Mouse (Mus musculus) midbrain, embryonic 12.5 days (tissue): ENCODE data around the gene Rhot2. TPM values are rescaled to one million over a fixed set of nuclear protein-coding genes. Genes with fewer than 3 reads are reported as not detected.

Experiments used
- ATAC-seq: fragments of 200-750 bp; cut with Nextera tagmentation; 2 replicates; pipeline ENCODE4 v1.8.0; 2017; ENCODE audit warnings: low read depth, moderate TSS enrichment, moderate library complexity; ENCODE audit not compliant: low FRiP score
- H3K27ac ChIP-seq: fragments of 300-500 bp; sonication (generic); replicated peaks from 2 replicates; pipeline ENCODE4 v1.5.1; 2016; ENCODE audit warnings: mild to moderate bottlenecking
- H3K27me3 ChIP-seq: fragments of 300-500 bp; sonication (generic); 2 replicates; pipeline ENCODE4 v1.6.1; 2016; ENCODE audit warnings: mild to moderate bottlenecking
- H3K36me3 ChIP-seq: fragments of 300-500 bp; sonication (generic); 2 replicates; pipeline ENCODE4 v1.6.1; 2016
- H3K4me1 ChIP-seq: fragments of 300-500 bp; sonication (generic); 2 replicates; pipeline ENCODE4 v1.6.1; 2016
- H3K4me2 ChIP-seq: fragments of 300-500 bp; sonication (generic); replicated peaks from 2 replicates; pipeline ENCODE4 v1.6.1; 2016; ENCODE audit warnings: mild to moderate bottlenecking, moderate library complexity
- H3K4me3 ChIP-seq: fragments of 300-500 bp; sonication (generic); 2 replicates; pipeline ENCODE4 v1.5.1; 2016; ENCODE audit warnings: mild to moderate bottlenecking
- H3K9ac ChIP-seq: fragments of 300-500 bp; sonication (generic); replicated peaks from 2 replicates; pipeline ENCODE4 v1.6.1; 2016; ENCODE audit warnings: mild to moderate bottlenecking, moderate library complexity
- H3K9me3 ChIP-seq: fragments of 300-500 bp; sonication (generic); 2 replicates; pipeline ENCODE4 v1.6.1; 2016; ENCODE audit warnings: mild to moderate bottlenecking
- WGBS: fragments of 180-500 bp; shearing (Covaris S2); methylation state at CpG from one replicate; pipeline ENCODE4 v1.1.7; 2016; 5-methylcytosine and 5-hydroxymethylcytosine counted together
- polyA plus RNA-seq: library from polyadenylated mRNA; unstranded; fragments of >200 nt; fragmentation: Nextera tagmentation; extraction: Ambion mirVana; gene quantifications from 2 replicates; pipeline ENCODE4 v1.2.1, GENCODE M21; 2016

Gene Rhot2
- polyA plus RNA-seq, 1 experiment from 2014 or later = 21.1 TPM

DNA sequence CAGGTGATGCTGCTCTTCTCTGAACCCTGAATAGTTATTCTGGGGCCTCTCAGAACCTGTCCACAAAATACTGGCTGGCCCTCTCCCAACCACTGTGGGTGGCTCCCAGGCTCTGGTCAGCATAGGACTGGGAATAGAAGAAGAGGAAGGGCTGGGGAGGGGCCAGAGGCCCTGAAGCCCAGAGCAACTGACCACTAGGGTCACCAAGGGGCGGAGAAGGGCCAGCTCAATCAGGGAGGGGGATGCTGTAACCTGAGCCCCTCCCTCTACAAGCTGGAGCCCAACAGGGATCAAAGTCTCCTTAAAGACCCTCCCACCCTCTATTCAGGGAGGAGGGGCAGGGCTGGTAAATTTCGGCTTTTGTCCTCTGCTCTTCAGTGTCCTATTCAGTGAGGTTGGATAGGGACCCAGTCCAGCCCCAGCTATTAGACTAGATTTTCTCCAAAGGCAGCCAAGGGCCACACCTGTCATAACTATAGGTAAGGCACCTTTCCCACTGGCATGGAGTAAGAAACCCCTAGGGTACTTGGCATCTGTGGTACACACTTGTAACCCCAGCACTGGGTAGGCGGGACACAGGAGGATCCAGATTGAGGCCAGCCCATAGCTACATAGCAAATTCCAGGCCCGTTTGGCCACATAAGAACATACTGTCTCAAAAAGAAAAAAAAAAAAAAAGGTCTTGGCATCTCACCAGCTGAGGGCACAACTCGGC is 35.7 kb upstream of the Rhot2 start, which contains the start of gene Wfikkn1:
TSS of gene Wfikkn1 (minus strand) at position 663 of the 715 bp plus-strand sequence.
- 22% methylated on average over 5 of the region's 5 CpGs for WGBS
- ATAC-seq = no peak
- Histone ChIP-seq H3K4me1 (peaks cover 42% of the 10 kb centered on the region), H3K4me3 (no peak within 1 kb of the TSS), H3K9me3 (no peaks in the 10 kb centered on the region), H3K4me2 (0 out of 2 replicates have a peak within 1 kb of the TSS, but pooled peaks have one; percentile 3), H3K9ac (peak within 1 kb of the TSS; percentile 34), H3K36me3 (peaks cover 47% of the 10 kb centered on the region), H3K27me3 (no peaks in the 10 kb centered on the region), H3K27ac (peak within 1 kb of the TSS; percentile 78)

DNA sequence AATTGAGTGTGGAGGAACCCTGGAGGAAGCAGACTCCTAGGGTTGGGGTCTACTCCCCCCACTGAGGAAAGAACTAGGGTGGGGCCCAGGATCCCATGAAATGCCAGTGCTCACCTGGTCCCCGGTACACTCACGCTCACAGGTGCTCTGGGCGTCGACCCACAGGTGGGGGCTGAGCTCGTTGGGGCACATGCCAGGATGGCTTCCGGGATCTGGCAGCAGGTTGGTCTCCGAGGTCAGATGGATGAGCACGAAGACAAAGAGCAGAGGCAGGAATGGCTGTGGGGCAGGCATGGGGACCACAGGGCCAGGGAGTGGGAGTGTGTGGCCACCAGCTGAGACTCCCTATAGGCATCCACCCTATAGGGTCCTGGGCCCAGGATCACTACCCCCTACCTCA is 35.1 kb upstream of the Rhot2 start:
- WGBS = 59% methylated on average over 8 of the region's 8 CpGs
- Histone ChIP-seq H3K4me1 (peaks cover 42% of the 10 kb centered on the region), H3K27me3 (no peaks in the 10 kb centered on the region), H3K36me3 (peaks cover 44% of the 10 kb centered on the region), H3K9ac (no peak overlapping the region), H3K27ac (peak overlapping the region; percentile 46; the same call in 1 of the 2 replicates), H3K4me3 (no peak overlapping the region), H3K4me2 (no peak overlapping the region), H3K9me3 (no peaks in the 10 kb centered on the region)
- ATAC-seq = no peak

DNA sequence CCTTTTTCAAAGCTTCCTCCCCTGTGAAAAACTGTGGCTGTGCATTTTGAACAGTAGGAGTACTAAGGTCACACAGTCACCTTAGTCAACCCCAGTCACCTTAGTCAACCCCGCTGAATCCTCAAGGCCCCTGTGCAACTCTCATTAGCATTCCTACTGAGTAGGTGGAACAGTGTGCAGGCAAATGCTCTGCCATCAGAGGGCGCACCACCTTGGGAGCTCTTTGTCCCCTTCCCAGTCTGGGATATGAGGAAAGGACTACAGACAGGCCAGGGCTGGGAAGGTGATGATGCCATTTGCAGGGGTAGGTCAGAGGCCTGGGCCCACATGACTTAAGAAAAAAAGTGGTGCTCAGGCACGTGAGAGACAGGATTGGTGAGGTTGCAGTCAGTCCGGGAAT is 34.6 kb upstream of the Rhot2 start:
- Histone ChIP-seq H3K4me3 (no peak overlapping the region), H3K9ac (no peak overlapping the region; the same call in 1 of the 2 replicates), H3K4me2 (no peak overlapping the region), H3K27ac (no peak overlapping the region), H3K4me1 (peaks cover 45% of the 10 kb centered on the region), H3K9me3 (no peaks in the 10 kb centered on the region), H3K27me3 (no peaks in the 10 kb centered on the region), H3K36me3 (peaks cover 39% of the 10 kb centered on the region)
- no peak for ATAC-seq
- WGBS = 40% methylated on average over 4 of the region's 4 CpGs

DNA sequence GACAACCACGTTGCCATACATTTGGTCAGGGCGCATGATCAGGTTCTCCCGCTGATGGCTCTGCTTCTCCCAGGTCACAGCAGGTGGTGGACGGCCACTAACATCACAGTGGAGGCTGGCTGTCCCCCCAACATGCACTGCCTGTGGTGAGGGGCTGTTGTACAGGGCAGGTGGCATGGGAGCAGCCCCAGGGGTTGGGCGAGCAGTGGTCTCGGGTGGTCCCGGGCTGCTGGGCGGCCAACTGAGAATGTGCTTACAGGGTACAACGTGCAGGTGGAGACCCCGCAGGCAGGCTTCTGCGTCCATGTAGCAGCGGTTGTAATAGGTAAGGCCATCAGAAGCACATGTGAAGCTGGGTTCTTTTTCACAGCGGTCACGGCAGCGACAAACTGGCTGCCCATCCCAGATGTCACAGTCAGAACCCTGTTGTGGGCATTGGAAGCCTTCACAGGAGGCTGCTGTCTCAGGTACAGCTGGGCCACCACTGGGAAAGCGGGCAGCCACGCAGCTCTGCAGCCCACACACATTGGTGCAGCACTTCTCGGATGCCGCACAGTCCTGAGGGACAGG is 34.0 kb upstream of the Rhot2 start:
- H3K27me3 ChIP-seq = no peaks in the 10 kb centered on the region
- no peaks in the 10 kb centered on the region for H3K9me3 ChIP-seq
- H3K27ac ChIP-seq = no peak overlapping the region
- H3K4me1 ChIP-seq = peaks cover 50% of the 10 kb centered on the region
- peaks cover 34% of the 10 kb centered on the region for H3K36me3 ChIP-seq
- H3K9ac ChIP-seq = no peak overlapping the region
- ATAC-seq = no peak
- no peak overlapping the region for H3K4me2 ChIP-seq
- H3K4me3 ChIP-seq = no peak overlapping the region
- 89% methylated on average over 19 of the region's 19 CpGs for WGBS

DNA sequence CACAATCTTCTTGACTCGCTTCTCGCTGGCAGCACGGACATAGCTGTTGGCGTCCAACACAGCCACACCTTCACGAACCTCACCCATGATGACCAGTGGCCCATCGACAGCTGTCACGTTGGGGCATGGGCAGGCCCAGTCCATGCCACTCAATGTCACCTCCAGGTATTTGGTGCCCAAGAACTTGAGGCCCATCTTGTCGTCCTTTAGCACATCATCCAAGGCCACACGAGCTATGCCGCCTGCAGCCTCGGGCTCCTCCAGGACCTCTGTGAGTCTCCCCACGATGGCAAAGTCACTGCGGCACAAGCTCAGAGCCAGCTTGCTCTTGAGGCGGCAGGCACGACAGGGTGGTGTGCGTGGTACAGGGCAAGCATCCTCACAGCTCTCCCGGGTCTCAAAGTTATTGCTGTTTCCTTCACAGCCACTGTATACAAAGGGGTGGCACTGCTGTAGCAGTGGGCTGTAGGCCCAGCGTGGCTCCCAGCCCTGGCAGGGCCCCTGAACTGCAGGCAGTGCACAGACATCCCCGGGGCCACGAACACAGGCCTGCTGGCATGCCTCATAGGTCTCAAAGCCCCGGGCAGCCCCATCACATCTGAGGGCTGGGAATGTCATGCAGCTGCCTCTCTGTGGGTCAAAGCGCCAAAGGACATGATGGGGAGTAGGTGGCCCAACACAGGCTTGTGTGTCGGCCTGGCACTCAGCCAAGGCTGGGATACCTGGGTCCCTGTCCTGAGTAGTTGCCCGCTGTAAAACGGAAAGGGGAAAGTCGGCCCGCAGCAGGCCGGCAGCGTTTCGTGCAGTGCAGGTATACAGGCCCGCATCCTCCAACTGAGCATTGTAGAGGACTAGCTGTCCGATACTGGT is 33.3 kb upstream of the Rhot2 start:
- H3K4me2 ChIP-seq = no peak overlapping the region
- H3K27ac ChIP-seq = no peak overlapping the region
- no peak overlapping the region for H3K4me3 ChIP-seq
- H3K4me1 ChIP-seq = peaks cover 51% of the 10 kb centered on the region
- H3K36me3 ChIP-seq = peaks cover 26% of the 10 kb centered on the region
- WGBS = 91% methylated on average over 32 of the region's 32 CpGs
- no peaks in the 10 kb centered on the region for H3K9me3 ChIP-seq
- H3K27me3 ChIP-seq = no peaks in the 10 kb centered on the region
- H3K9ac ChIP-seq = no peak overlapping the region
- no peak for ATAC-seq

DNA sequence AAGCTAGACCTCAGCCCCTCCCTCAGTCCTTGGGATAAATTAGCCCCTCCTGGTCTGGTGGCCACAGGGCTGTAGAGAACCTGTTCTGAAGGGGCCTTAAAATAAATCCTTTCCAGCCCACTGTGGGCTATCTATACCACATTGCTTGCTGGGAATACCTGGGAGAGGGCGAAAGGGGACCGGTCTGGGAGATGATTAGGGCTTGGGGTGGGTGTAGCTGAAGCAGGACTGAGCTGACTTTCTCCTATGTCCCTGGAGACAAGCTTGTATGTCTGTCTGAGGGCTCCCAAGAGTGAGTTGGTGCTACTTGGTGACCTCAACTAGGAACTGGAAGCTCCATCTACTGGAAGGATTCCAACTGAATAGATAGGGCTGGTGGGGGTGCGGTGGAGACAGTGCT is 32.4 kb upstream of the Rhot2 start:
- Histone ChIP-seq H3K36me3 (peaks cover 18% of the 10 kb centered on the region), H3K4me2 (no peak overlapping the region), H3K9me3 (no peaks in the 10 kb centered on the region), H3K4me1 (peaks cover 48% of the 10 kb centered on the region), H3K27me3 (no peaks in the 10 kb centered on the region), H3K9ac (no peak overlapping the region; the same call in 1 of the 2 replicates), H3K4me3 (no peak overlapping the region), H3K27ac (no peak overlapping the region)
- ATAC-seq = no peak
- 86% methylated on average over 3 of the region's 3 CpGs for WGBS

DNA sequence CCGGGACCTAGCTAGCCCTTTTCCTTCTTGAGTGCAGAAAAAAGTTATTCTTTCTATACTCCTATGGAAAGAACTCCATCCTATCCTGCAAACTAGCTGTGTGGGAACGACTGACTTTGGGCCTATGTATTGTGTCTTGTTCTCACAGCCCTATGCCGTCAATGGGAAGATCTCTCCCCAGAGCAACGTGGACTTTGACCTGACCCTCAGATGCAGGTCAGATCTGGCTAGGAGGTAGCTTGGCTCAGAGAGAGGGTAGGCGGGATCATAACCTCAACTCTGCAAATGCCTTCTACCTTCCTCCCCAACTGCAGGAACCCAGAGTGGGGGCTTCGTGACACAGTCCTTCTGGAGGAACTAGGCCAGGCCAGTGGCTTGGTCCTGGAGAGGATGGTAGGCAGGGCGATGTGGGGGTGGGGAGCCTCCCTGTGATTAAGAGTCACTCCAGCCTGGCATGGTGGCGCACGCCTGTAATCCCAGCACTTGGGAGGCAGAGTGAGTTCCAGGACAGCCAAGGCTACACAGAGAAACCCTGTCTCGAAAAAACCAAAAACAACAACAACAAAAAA is 31.8 kb upstream of the Rhot2 start:
- no peak overlapping the region for H3K27ac ChIP-seq
- peaks cover 43% of the 10 kb centered on the region for H3K4me1 ChIP-seq
- 57% methylated on average over 10 of the region's 10 CpGs for WGBS

DNA sequence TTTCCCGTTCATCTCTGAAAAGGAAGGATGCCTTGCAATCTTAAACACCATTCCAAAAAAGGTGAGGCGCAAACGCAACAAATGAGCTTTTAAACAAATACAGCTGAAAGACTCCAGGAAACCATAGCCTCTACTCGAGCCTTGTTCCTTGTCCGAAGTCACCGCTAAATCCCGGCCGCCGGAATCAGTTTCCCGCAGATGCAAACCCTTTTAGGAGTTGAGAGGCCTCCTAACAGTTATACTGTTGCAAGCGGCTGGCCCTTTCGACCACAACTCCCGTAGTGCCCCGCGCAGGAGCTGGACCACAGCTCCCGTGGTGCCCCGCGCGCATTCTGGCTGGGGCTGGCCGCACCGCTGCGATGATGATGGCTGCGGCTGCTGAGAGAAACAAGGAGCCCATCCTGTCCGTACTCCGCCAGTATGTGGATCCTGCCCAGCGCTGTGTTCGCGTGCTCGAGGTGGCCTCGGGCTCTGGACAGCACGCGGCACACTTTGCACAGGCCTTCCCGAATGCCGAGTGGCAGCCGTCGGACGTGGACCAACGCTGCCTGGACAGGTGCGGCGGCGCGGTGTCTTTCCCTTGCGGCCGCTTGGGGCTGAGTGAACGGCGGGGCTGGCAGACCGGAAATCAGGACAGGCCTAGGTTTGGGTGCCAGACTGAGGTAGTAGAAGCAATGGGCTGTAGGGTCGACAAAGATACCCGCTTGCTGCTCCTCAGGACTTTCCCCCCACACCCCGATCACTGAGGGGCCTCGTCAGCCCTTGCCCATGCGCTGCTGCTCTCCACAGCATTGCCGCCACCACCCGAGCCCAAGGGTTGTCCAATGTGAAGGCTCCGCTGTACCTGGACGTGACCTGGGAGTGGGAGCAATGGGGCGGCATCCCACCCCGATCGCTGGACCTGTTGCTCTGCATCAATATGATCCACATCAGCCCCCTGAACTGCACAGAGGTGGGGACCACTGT is 30.8 kb upstream of the Rhot2 start:
- Histone ChIP-seq H3K4me1 (peaks cover 33% of the 10 kb centered on the region), H3K27me3 (no peaks in the 10 kb centered on the region), H3K36me3 (peaks cover 18% of the 10 kb centered on the region), H3K27ac (peak overlapping the region; percentile 94), H3K9ac (peak overlapping the region; percentile 90), H3K4me2 (peak overlapping the region; percentile 95), H3K9me3 (no peaks in the 10 kb centered on the region), H3K4me3 (peak overlapping the region; percentile 78)
- 1% methylated on average over 59 of the region's 59 CpGs for WGBS
- ATAC-seq = peak; percentile 90

More for the DNA sequence above, 31.8 kb upstream of the Rhot2 start:
- H3K9ac ChIP-seq = peak overlapping the region; percentile 90
- no peak for ATAC-seq
- H3K36me3 ChIP-seq = peaks cover 18% of the 10 kb centered on the region
- peak overlapping the region; percentile 78 for H3K4me3 ChIP-seq
- no peaks in the 10 kb centered on the region for H3K27me3 ChIP-seq
- peak overlapping the region; percentile 95 for H3K4me2 ChIP-seq
- H3K9me3 ChIP-seq = no peaks in the 10 kb centered on the region

DNA sequence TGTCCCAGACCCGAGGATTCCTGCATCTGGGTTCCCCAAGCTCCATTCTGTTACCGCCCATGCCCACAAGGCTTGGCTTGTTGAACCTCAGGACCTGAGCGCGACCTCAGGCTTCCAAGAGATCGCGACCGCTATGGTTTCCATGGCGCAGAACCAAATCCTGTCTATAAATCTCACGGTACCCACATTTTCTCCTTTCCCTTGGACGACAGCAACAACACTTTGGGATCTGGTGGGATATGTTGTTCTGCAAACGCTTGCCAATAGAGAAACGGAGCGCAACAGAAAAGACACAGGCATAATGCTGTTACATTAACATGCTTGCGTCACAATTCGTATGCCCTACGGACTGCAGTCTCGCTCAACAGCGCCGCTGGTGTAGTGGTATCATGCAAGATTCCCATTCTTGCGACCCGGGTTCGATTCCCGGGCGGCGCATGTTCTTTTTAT is 30.1 kb upstream of the Rhot2 start, which contains the start of gene Mettl26:
TSS of gene Mettl26 (plus strand) at position 354 of the 450 bp plus-strand sequence.
- Histone ChIP-seq H3K9ac (peak within 1 kb of the TSS; percentile 90), H3K9me3 (no peaks in the 10 kb centered on the region), H3K4me1 (peaks cover 26% of the 10 kb centered on the region), H3K27ac (peak within 1 kb of the TSS; percentile 94), H3K27me3 (no peaks in the 10 kb centered on the region), H3K4me2 (peak within 1 kb of the TSS; percentile 95), H3K4me3 (peak within 1 kb of the TSS; percentile 78), H3K36me3 (peaks cover 18% of the 10 kb centered on the region)
- under 1% methylated on average over 25 of the region's 25 CpGs for WGBS
- peak; percentile 73 for ATAC-seq

DNA sequence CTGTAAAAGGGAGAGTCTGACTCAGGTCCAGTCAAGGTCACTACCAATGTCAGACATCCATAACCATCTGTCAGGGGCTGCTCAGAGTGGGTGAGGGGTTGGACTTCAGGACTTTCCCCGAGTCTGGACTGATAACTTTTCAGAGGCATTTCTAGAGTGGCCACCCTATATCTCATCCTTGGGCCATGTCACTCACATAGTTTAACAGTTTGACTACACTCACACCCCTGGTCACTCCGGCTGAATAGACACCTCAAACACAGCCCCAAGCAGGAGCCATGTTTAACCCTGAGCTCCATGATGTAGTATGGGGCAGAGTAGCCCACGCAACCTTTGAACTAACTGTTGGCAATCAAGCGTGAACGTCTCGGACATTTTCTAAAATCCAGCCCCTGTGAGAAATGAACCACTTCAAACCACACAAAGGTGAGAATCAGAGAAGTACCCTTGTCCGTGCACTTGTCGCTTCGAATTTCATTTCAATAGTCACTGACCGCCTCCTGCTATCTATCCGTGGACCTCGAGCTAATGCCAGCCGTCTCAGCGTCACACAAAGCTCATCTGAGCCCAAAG is 29.6 kb upstream of the Rhot2 start:
- peak overlapping the region; percentile 55 for H3K9ac ChIP-seq
- H3K4me3 ChIP-seq = peak overlapping the region; percentile 78
- H3K9me3 ChIP-seq = no peaks in the 10 kb centered on the region
- H3K4me1 ChIP-seq = peaks cover 25% of the 10 kb centered on the region
- H3K27ac ChIP-seq = peak overlapping the region; percentile 94
- no peak for ATAC-seq
- H3K36me3 ChIP-seq = peaks cover 17% of the 10 kb centered on the region
- H3K27me3 ChIP-seq = no peaks in the 10 kb centered on the region
- H3K4me2 ChIP-seq = peak overlapping the region; percentile 95
- WGBS = 7% methylated on average over 14 of the region's 14 CpGs
